Mouse (Mus musculus): ENCODE measurements at regions not wholly inside any gene's neighbourhood (a gene's known extent, or its start where the extent isn't known, plus 50 kb on each side); places are given as distances from the start of the nearest gene placed in this dataset.
A peak's percentile ranks its signal among the peaks of the same experiment; 100 is the strongest.

DNA sequence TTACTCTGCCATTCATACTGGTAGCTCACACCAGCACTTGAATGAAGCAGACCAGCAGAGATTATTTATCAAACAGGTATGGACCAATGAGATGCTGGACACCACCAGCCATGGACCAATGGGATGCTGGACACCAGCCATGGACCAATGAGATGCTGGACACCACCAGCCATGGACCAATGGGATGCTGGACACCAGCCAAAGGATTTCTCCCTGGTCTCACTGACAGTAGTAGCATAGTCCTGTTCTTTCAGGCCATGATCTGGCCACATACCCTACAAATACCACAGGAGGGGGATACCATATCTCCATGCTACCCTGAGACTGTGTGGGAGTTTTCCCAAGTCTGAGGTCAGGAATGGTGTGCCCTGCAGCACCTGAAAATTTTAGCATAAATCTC is 98.0 kb upstream of the Mgmt start:
- DNase-seq, result no peak
- intact Hi-C loops (cut with DNase I), result no loop called here

DNA sequence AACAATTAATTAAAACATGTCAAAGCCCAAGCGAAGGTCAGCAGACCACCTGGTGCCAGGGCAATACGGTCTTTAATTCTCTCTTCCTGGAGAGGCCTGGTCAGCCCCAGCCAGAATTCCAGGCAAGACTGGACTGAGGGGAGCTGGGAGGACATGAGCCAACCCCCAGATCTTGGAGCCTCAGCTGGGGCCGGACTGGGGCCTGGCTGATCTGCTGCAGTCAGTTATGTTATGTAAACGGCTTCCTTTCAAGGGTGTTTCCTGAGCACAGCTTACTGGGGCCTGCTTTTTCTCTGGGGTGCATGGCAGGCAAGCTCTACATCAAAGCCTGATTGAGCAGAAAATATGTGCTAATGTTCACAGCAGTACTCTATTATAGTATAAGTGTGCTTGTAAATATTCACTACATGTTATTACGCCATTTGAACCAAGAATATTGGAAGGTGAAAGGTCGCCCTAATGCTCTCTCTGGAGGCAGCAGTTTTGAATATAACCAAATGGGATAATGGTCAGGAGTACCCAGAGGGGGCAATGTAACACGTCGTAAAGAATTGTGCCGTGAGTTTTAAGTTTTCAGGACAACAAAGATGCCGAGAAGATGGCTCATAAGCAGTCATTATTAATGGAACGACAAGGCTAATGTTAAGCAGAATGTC is 96.5 kb upstream of the Mgmt start:
- DNase-seq, result peak in 1 of 2 experiments; percentile 7
- intact Hi-C loops (cut with DNase I), result no loop called here

DNA sequence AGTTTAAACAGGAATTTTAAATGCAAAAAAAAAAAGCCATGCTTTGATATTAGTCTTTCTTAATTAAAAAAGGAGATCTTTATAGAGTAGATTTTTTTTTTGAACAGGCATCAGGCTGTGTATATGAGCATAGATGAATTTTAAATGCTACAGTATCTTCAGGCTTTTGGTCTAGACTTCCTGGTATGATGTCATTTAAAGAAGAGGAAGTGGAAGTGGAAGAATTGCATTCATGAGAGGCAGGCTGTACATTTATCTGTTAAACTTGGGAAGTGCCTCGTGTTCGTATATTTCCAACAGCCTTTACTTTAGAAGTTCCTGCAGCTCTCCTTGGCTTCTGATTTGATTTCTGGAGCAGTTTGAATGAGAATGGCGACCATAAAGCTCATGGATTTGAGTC is 95.8 kb upstream of the Mgmt start:
- intact Hi-C loops (cut with DNase I), result no loop called here
- no peak for DNase-seq

DNA sequence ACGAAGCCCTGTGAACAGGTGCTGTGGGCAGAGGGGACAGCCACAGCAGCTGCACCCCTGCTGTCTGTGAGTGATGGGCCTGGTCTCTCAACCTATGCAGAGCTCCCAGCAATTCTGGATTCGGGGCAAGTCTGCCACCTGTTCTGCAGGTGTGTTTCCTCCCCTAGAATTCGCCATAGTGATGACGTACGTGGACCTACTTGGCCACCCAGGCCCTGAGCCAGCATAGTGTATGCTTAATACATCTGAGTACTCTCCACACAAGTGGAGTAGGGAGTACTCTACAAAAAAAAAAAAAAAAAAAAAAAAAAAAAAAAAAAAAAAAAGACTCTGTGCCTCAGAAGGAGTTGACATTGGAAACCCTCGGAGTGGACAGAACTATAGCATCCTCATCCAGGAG is 87.3 kb upstream of the Mgmt start:
- no peak for DNase-seq
- intact Hi-C loops (cut with DNase I), result no loop called here

DNA sequence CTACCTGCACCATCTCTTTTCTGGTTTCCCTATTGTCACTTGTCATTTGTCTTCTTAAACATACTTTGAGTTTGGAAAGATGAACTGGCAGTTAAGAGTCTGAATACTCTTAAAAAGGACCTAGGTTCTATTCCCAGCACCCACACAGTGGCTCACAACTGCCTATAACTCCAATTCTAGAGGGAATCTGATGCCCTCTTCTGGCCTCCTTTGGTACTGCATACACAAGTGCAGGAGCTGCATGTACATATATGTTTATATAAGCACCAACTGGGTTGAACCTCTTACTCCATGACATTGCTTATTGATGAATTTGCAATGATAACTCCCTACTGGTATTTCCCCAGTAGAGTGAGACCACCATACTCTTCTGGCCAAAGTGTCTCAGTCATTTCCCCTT is 86.4 kb upstream of the Mgmt start:
- intact Hi-C loops (cut with DNase I), result no loop called here
- no peak for DNase-seq

DNA sequence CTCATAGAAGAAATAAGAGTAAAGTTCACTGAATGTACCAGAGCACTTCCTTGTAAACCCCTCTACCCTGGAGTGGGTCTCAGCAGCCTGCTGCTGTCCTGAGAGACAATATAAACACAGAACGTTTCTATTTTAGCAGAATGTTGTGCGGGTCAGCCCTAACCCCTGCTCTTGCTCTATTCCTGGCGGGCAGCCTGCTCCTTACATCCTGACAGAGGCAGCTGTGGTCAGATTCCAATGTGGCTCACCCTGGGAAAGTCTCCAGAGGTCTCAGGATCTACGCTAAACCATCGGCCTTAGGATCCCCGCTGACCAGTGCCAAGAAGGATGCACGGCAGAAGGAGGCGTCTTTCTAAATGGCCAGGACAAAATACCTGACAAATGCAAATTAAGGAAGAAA is 84.8 kb upstream of the Mgmt start:
- intact Hi-C loops (cut with DNase I), result no loop called here
- DNase-seq, result peak; percentile 19 to 38

DNA sequence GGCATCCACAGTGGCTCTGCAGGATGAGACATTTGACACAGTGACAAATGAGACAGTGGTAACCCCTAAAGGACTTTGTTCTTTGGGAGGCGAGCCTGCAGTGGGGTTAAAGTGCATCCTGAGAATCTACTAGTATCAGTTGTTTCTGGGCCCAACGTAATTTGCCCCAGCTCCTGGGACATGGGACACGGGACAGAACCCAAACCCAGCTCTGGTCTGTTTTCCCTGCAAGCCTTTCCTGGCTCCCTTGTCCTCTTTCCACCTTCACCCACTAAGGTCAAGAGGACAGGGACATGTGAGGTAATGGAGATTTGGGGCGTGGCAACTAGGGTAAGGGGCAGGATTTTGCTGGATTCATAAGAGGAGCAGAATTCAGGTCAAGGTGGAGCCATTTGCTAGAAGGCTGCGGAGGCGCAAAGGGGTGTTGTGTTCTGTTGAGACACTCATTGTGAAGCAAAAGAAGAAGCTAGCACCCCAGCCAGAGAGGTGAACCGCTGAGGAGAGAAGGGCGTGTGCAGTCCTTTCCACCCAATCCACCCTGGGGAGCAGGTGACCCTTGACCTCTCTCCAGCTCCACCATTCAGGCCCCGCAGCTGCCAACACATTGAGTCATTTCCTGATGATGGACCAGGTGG is 80.6 kb upstream of the Mgmt start:
- DNase-seq, result no peak
- intact Hi-C loops (cut with DNase I), result no loop called here

DNA sequence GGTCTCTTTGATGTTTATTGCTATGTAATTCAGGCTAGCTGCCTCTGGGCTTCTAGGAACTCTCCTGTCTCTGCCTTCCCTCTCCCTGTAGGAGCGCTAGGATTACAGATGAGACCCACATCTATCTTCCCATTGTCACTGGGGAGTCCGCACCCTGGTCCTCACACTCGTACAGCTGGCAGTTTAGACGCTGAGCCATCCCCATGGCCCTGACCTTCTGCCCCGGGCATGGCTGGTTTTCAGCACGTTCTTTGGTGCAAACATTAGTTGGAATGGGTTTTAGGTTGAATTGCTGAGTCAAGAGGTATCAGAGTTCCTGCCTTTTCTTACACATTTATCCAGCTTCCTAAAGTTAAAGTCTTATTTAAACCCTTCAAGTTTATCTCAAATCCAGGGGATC is 79.7 kb upstream of the Mgmt start:
- intact Hi-C loops (cut with DNase I), result no loop called here

DNA sequence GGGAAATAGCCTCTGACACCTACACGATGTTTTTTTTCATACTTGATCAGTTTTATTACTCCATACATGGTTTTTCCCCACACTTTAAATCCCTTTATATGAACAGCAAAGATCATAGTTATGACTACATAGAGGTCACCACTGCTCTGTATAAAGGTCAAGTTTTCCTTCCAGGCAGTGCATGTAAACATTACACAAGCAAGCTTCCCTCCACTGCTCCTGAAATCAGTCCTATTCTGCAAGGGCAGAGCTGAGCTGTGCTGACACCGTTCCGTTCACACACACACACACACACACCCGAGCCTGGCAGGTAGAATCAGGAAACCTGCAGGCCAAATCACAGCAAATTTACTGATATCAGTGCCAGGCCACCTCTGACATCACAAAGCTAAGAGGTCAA is 74.1 kb upstream of the Mgmt start:
- DNase-seq, result no peak
- intact Hi-C loops (cut with DNase I), result no loop called here

More for the DNA sequence above, 79.7 kb upstream of the Mgmt start:
- DNase-seq, result no peak

DNA sequence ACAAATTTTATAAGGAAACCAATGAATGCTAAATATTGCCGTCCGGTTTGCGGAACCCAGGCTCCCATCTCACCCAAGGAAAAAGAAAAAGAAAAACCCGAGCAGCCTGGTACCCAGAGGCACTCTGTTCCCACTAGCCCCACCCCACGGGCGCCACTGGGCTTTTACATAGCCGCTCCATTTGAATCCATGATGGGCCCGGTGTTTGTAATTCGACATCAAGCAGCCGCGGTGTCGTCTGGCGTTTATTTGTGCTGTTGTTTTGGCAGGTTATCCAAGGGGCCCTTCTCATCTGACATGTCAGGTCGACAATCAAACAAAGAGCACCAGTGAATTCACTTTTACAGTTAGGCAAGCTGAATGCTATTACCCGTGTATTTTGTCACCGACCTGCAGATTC is 68.8 kb upstream of the Mgmt start:
- no peak for DNase-seq
- intact Hi-C loops (cut with DNase I), result no loop called here

DNA sequence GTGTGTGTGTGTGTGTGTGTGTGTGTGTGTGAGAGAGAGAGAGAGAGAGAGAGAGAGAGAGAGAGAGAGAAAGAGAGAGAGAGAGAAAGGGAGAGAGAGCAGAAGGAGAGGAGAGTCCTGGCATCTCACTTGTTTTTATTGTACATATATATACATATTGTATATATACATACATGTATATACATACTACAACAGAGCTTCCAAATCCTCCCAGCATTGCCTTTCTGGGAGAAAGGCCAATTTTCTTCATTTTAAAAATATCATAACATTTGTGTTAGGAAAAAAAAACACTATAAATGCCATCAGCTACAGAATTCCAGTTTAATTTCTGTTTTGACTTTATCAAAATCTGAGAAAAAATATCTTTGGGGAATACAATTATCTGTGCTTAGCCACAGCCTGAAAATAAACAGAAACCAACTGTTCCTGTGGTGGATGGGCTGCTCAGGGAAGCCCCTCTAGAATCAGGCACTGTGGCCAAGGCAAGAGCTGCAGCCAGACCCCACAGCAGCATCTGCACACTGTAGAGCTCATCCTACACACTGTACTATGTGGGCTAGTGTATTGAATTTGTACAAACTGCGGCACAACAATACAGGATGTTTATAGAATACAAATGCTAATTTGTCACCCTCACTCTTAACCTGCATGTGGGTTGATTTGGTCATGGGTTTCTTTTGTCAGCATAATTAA is 64.6 kb upstream of the Mgmt start:
- intact Hi-C loops (cut with DNase I), result no loop called here
- no peak for DNase-seq

DNA sequence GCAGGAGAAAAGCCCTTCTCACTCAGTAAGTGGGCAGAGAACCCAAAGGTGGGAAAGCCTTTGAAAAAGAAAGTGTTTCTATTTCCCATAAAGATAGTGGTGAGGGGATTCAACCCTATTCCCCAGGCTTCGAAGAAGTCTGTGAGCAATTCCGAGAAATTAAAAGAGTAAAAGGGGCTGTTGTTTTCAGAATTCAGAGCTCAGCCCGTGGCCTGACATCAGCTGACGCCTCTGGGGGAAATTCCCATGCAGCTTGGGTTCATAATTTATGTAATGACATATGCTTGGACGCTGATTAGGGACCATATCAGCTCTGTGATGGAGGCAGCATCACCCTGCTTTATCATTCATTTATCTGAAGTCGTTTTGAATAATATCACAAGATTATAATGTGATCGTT is 62.0 kb upstream of the Mgmt start:
- DNase-seq, result no peak
- intact Hi-C loops (cut with DNase I), result no loop called here

DNA sequence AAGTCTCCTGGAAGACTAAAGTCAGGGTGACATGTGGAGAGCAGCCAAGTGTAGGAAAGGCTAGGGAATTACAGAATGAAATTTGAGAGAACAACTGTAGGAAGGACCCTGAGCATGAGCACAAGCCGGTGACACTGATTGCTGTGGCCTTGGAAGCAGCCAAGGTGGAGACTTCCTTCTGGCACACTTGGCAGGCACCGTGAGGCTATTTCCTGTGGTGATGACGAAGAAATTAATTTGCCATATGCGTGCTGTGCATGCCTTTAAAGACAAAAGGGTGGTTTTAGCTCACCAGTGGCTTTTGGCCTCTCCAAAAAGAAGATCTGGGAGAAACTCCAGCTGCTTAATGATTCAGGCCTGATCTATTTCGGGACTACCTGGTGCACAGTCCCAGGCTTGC is 55.4 kb upstream of the Mgmt start:
- intact Hi-C loops (cut with DNase I), result loop anchor here (5.0 kb wide), 1 partner anchor 342 kb away; no protein-coding TSS in a partner anchor
- DNase-seq, result peak; percentile 55 to 63

DNA sequence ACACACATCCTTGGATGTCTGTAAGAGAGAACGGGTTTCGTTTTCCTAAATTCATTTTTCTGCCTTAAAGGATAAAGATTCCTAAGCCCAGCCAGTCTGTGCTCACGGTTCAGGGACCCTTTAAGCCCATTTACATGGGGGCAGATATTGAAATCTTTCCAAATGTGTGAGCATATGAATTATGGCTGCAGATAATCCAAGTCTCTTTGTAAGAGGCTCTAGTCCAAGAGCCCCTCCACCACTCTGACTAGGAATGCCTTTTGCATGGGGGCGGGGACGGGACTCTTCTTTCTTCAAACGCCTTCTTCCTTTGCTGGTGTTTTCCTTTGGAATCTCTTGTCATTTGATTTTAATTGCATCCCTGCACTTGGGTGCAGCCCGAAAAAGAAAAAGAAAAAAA is 54.2 kb upstream of the Mgmt start:
- intact Hi-C loops (cut with DNase I), result loop anchor here (2.0 kb wide), 1 partner anchor 151 kb away; no protein-coding TSS in a partner anchor
- no peak for DNase-seq

DNA sequence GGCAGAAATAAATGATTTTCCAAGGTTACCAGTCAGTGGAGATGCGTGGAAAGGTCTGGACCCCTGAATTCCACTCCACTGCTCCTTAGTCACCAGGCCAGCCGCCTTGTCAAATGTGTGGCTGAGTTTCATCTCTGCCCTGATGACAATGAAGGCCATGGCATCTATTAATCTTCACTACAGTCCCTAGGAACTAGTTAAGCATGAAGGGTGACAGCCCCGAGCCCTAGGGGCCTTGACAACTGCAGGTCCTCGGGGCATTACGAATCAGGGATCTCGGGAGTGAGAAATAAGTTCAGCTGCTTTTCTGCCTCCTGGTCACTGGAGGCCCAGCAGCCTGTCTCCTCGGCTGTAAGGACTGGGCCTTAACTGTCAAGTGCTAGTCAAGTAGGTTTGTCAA is 51.7 kb upstream of the Mgmt start:
- no peak for DNase-seq
- intact Hi-C loops (cut with DNase I), result no loop called here

DNA sequence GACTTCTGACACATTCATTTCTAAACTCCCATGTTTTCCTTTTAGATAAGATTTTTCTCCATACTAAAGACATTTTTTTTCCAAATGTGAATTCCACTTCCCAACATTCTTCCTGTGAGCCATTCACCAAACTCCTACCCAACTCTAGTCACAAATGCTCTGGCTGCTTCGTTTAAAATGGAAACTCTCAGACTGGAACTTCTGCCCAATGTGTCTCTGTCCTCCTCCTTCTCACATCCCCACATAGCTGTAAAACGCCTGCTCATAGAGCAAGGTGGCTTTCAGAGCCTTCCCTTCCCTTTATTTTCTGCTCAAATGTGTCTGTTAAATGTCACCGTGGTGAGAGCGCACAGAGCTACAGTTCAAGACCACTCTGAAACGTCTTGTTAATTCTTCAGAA is 50.1 kb upstream of the Mgmt start:
- DNase-seq, result no peak
- intact Hi-C loops (cut with DNase I), result no loop called here
